Mouse (Mus musculus): ENCODE measurements at regions not wholly inside any gene's neighbourhood (a gene's known extent, or its start where the extent isn't known, plus 50 kb on each side); places are given as distances from the start of the nearest gene placed in this dataset.

- TF ChIP-seq POLR2A (IDR thresholded peaks at IDR 0.05; ENCODE audit: insufficient read depth, low read depth, low read length) = no peak
- no peak for TF ChIP-seq CTCF (IDR thresholded peaks at IDR 0.05; ENCODE audit: insufficient read depth, low read depth, low read length)
Observed at GRCm38 (mm10) chr13:52120795-52121194, 274.3 kb downstream of the Gadd45g start.

All from olfactory bulb, adult 2 months (tissue).